Mouse (Mus musculus): ENCODE results near the gene Slitrk5. TPM values are rescaled to one million over a fixed set of nuclear protein-coding genes. Genes with fewer than 3 reads are reported as not detected.
"Not testable (repeated sequence)": the region's sequence is repeated elsewhere in the genome, so short reads cannot be mapped to it uniquely, and the experiment has no call there.

The Slitrk5 gene
- polyA plus RNA-seq, 1 experiment from 2014 or later, result 14.3 TPM

DNA sequence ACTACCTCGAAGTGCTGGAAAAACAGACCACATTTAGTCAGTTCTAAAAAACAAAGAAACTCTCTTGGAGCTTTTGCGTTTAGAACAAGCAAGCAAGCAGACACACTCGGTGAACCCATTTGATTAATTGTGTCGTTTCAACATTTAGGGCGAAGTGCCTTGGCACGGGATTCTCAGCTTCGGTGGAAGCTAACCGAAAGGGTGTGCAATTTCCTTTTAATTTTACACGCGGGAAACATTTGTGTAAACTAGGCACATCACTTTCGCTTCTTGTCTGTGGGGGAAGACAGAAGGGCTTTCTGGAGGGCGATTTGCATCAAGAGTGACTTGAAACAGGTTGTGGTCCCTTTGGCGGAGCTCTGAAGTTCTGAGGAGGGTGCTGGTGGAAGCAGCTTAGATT lies 6.9 kb downstream of the Slitrk5 start:
- Histone ChIP-seq H3K4me3 (ENCODE audit: low read depth, low read length) (peak overlapping the region; percentile 46), H3K27me3 (replicated peaks; ENCODE audit: control insufficient read depth, insufficient read depth, low read length) (0 out of 2 replicates have a peak, but pooled peaks cover 3% of the 10 kb centered on the region), H3K9me3 (replicated peaks; ENCODE audit: control insufficient read depth, low read length) (no peaks in the 10 kb centered on the region), H3K27ac (ENCODE audit: low read depth, low read length) (no peak overlapping the region), H3K36me3 (ENCODE audit: control insufficient read depth, insufficient read depth, low read length) (no peaks in the 10 kb centered on the region), H3K4me1 (ENCODE audit: control insufficient read depth, insufficient read depth, low read length) (peaks cover 14% of the 10 kb centered on the region), H3K9ac (ENCODE audit: low read length) (peak overlapping the region; percentile 70), H3K4me2 (ENCODE audit: low read length) (peak overlapping the region; percentile 92)
- 11% methylated on average over 13 of the region's 13 CpGs for WGBS
- DNase-seq (ENCODE audit: low spot score), result peak; percentile 42
- no peak for ATAC-seq

DNA sequence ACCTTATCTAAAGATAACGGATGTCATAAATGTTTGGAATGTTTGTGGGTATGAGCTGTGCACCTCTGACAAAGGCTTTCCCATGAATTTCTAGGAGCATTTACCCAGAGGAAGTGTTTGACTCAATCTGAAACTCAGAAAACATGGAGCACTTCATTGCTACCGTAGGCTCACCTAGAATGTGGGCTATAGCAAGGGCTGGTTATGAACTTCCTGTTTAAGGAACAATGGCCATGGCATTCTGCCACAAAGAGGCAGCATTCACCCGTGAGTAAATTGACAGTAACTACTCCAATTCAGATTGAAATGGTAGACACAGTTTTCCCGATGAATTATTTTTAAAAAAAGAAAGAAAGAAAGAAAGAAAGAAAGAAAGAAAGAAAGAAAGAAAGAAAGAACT lies 8.6 kb downstream of the Slitrk5 start:
- peaks cover 8% of the 10 kb centered on the region; the same call in 1 of the 2 replicates for H3K4me1 ChIP-seq (ENCODE audit: control insufficient read depth, insufficient read depth, low read length)
- 0 out of 2 replicates have a peak, but pooled peaks cover 3% of the 10 kb centered on the region for H3K27me3 ChIP-seq (replicated peaks; ENCODE audit: control insufficient read depth, insufficient read depth, low read length)
- ATAC-seq, result no peak
- H3K4me2 ChIP-seq (ENCODE audit: low read length), result no peak overlapping the region
- H3K36me3 ChIP-seq (ENCODE audit: control insufficient read depth, insufficient read depth, low read length), result no peaks in the 10 kb centered on the region
- H3K27ac ChIP-seq (ENCODE audit: low read depth, low read length), result no peak overlapping the region
- no peak for DNase-seq (ENCODE audit: low spot score)
- no peak overlapping the region for H3K4me3 ChIP-seq (ENCODE audit: low read depth, low read length)
- no peak overlapping the region for H3K9ac ChIP-seq (ENCODE audit: low read length)
- 46% methylated on average over 4 of the region's 4 CpGs for WGBS
- H3K9me3 ChIP-seq (replicated peaks; ENCODE audit: control insufficient read depth, low read length), result no peaks in the 10 kb centered on the region

DNA sequence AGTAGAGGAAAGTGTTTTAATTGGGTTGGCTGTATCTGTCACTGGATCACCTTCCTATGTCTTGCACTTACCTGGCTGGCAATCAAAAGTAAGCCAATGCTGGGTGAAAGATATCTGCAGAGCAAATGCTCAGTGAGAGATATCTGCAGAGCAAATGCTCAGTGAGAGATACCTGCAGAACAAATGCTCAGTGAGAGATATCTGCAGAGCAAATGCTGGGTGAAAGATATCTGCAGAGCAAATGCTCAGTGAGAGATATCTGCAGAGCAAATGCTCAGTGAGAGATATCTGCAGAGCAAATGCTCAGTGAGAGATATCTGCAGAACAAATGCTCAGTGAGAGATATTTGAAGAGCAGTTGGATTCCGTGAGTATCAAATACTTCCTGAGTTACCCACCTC lies 15.2 kb downstream of the Slitrk5 start:
- H3K4me1 ChIP-seq (ENCODE audit: control insufficient read depth, insufficient read depth, low read length); H3K4me3 ChIP-seq (ENCODE audit: low read depth, low read length); H3K9ac ChIP-seq (ENCODE audit: low read length); H3K27ac ChIP-seq (ENCODE audit: low read depth, low read length); H3K27me3 ChIP-seq (replicated peaks; ENCODE audit: control insufficient read depth, insufficient read depth, low read length); ATAC-seq; H3K36me3 ChIP-seq (ENCODE audit: control insufficient read depth, insufficient read depth, low read length); H3K4me2 ChIP-seq (ENCODE audit: low read length); H3K9me3 ChIP-seq (replicated peaks; ENCODE audit: control insufficient read depth, low read length); DNase-seq (ENCODE audit: low spot score): not testable (repeated sequence)
- WGBS, result 76% methylated on average over 1 of the region's 1 CpGs

DNA sequence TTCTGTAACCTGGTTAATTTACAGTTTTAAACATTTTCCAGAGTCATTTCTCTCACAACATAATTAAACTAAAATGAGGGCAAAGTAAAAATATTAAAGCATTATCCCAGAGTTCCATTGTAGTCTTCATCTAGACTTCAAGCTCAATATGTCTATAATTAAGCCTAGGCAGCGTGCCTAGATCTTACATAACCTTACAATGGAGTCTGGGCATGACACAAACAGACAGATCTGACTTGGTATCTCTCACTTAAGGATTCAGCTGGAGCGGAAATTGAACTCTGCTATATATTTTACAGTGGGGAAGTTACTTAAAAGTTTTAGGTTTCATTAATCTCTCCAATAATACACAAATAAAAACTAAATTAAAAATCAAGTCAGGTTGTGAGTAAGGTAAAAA lies 54.9 kb downstream of the Slitrk5 start:
- Histone ChIP-seq H3K9me3 (replicated peaks; ENCODE audit: control insufficient read depth, low read length) (no peaks in the 10 kb centered on the region), H3K4me1 (ENCODE audit: control insufficient read depth, insufficient read depth, low read length) (no peaks in the 10 kb centered on the region), H3K27me3 (replicated peaks; ENCODE audit: control insufficient read depth, insufficient read depth, low read length) (no peaks in the 10 kb centered on the region), H3K9ac (ENCODE audit: low read length) (no peak overlapping the region), H3K27ac (ENCODE audit: low read depth, low read length) (no peak overlapping the region), H3K4me2 (ENCODE audit: low read length) (no peak overlapping the region), H3K4me3 (ENCODE audit: low read depth, low read length) (no peak overlapping the region), H3K36me3 (ENCODE audit: control insufficient read depth, insufficient read depth, low read length) (no peaks in the 10 kb centered on the region)
- ATAC-seq, result no peak
- WGBS, result 70% methylated on average over 2 of the region's 2 CpGs
- no peak for DNase-seq (ENCODE audit: low spot score)
